Mouse (Mus musculus): ENCODE results near the gene Brap.

Gene Brap

GRCm38 (mm10) chr5:121720888-121721585 lies 60.7 kb downstream of the Brap start:
- DNase-seq, result no peak

GRCm38 (mm10) chr5:121721841-121722240 lies 61.5 kb downstream of the Brap start:
- no peak for DNase-seq

GRCm38 (mm10) chr5:121724678-121725077 lies 64.3 kb downstream of the Brap start:
- no peak for DNase-seq

GRCm38 (mm10) chr5:121730057-121730456 lies 69.7 kb downstream of the Brap start:
- no peak for DNase-seq

- no peak for DNase-seq
Measured at GRCm38 (mm10) chr5:121736641-121737040, 76.3 kb downstream of the Brap start.
